Mouse (Mus musculus) frontal cortex, postnatal 14 days (tissue): ENCODE data around the gene Stkld1.
"Not testable (repeated sequence)": the region's sequence is repeated elsewhere in the genome, so short reads cannot be mapped to it uniquely, and the experiment has no call there.

Source experiments
- DNase-seq, 2 experiments: peaks; one replicate each; pipeline ENCODE4 v3.0.0; 2022; ENCODE audit warnings: low spot score in 2 of 2

Gene Stkld1

DNA sequence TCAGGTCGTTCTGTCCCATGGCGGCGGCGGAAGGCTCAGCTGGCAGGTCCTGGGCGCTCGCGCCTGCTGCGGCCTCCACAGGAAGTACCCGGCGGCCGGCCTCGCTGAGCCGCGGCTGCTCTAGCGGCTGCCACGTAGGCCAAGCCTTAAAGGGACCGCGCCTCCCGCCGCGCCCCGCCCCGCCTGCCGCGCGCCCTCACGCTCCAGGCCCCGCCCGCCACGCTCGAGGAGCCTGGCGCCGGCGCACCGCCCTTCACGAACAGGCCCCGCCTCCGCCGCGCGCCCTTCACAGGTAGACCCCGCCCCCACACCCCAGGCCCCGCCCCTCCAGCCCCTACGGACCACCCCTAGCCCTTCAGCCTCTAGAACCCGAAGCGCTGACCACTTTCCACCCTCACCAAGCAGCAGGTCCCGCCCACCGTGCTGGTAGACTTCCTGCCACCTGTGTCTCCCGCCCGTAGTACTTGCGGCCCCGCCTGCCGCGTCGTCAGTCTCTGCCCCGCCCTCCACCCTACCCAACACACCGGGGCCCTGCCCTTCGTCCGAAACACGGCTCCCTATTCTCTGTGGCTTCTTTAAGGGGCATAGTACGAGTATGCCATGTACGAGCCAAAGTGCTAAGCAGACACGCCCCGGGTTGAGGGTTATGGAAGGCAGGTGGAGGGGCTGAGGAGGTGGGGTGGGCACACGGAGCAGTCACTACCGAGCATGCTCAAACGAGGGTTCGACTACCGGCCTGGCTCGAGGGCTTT is at the start of gene Stkld1, which contains the start of gene Surf4:
Gene Stkld1 (plus strand): TSS at position 744 of the 752 bp plus-strand sequence.
Gene Surf4 (minus strand): TSS at position 625 of the 752 bp plus-strand sequence.
- peak; percentile 81 to 88 for DNase-seq

DNA sequence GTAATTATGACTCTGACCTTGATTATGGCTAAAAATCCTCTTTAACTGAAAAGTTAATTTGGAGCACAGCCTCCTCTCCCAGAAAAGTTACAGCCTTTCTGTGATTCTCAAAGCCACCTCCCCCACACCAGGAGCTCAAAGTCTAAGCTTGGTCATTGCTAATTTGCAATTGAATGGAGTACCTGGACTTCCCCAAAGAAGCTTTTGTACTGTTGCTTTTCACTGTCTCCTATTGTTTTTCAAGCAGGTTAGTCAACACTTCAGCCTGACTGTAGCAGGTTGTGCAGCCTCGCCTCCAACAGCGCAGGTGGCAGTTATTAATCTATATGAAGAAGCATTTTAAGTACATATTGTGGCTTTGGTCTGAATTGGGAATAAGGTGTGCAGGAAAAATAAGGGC is 48.3 kb upstream of the Stkld1 start:
- DNase-seq = not testable (repeated sequence)

DNA sequence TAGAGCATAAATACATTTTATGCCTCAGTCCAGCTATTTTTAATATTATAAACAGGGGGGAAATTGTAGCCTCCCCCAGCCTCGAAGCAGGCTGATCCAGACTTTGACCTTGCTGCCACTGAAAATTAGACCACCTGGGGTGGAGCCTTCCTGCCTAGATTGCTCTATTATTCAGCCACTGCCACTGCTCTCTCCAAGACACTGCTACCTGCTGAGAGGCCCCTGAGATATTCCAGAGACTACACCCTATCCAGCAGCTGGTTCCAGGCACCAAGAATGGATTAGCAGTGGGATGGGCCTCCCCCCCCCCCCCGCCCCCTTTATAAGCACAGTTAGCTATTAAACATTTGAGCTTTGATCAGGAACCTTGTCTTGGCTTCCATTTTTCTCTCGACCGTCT is 47.7 kb upstream of the Stkld1 start:
- DNase-seq = not testable (repeated sequence)

DNA sequence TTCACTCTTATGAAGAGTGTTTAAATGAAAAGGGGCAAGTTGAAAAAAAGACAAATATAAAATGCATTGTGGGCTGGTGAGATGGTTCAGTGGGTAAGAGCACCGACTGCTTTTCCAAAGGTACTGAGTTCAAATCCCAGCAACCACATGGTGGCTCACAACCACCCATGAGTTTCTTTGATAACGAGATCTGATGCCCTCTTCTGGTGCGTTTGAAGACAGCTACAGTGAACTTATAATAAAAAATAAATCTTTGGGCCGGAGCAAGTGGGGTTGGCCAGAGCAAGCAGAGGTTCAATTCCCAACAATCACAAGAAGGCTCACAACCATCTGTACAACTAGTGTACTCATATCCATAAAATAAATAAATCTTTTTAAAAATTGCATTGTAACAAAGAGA is 37.9 kb upstream of the Stkld1 start:
- no peak for DNase-seq

DNA sequence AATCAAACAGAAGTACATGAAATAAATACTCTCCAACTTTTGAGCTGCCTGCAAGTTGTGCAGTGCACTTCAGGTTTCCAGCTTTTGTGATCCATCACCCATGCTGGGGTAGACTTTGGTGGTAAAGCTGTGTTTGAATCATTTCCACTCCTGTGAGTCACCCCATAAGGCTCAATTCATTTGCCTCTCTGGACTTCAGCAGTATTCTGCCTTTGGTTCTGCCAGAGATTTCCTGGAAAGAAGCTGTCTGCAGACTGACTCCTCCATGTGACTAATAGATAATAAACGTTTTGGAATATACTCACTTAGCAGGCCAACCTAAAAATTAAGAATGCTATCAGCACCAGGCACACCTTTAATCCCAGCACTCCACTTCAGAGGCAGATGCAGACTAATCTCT is 33.1 kb upstream of the Stkld1 start:
- DNase-seq = no peak

DNA sequence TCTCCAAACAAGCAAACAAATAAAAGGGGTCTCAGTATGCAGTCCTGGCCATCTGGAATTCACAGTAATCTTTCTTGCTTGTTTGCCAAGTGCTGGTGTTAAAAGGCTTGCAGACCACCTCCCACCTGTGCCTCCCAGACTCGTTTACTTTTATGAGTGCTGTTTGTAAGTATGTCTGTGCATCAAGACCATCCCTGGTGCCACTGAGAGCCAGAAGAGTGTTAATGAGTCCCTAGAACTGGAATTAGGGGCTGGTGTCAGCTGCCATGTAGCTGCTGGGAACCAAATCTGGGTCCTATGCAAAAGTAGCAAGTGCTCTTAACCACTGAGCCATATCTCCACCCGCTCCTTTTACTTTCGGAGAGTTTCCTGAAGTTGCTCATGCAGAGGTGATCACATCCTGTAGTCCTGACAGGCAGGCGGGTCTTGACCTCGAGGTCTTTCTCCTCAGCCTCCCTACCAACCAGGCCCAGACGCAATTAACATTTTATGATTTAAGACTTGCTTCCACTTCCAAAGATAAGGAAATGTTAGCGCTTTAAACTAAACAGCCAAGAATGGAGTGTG is 31.9 kb upstream of the Stkld1 start:
- DNase-seq = no peak

DNA sequence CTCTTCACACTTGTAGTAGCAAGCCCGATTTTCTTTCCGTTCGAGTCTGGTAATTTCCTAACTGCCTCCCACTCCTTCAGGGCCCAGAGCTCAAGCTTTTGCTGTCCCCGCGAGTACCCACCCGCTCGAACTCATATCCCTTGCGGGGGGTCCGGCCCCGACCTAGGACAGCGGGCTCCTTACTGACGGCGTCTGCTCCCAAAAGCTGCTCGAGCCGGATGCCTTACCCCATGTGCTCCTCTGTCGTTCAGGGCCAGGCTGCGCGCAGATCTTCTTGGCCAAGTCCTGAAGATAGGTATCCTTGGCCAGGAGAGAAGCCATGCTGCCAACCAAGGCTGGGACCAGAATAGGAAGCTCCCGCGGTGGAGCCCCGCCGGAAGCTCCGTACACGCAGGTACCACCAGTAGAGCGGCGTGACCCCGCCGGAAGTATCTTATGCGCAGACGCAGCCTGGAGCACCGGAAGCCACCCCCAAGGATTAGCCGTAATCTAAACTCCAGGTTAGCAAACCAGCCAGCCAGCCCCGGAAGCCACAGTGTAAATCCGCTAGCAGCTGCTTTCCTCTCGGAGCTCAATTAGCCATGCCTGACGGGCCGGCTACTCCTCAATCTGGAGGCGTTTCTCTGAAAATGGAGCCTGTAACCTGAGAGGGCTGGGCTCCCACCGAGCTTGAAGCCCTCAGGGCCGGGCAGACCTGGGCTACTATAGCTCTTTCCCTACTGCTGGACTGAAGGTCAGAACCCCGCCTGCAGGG is 31.2 kb upstream of the Stkld1 start, which contains the start of gene Surf6:
Gene Surf6 (minus strand): TSS at position 413 of the 754 bp plus-strand sequence.
- DNase-seq = peak; percentile 93 to 94

DNA sequence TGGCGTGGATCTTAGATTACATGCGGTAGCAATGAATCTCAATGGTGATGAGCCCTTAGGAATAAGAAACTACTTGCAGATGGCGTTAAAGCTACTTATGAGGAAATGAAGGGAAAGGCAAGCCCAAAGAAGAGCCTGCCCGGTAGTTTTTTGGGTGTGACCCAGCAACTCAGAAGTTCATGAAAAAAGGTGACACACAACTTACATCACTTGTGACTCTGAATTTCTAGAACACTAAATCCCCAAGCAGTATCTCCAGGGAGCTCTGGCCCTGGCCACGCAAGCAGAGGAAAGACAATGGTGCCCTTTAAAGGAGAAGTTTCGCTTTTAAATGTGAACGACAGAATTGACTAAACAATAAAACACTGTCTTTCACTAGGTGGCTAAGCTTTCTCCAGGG is 30.5 kb upstream of the Stkld1 start:
- DNase-seq = no peak

DNA sequence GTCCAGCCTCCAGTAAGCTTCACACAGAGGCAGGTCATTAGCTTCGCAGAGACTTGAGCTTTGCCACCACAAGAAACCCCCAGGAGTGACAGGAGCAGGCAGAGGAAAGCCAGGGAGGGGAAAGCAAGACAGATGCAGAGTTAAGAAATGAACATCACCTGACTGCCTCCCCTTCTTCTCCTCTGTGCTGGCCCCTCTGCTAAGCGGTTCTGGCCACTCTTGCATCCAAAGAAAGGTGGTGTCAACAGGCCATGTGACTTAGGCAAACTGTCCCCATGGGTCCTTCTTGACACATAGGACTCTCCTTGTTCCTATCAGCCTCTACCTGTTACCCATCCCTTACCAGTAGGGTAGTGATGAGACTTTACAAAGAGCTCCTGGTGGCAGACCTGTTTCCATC is 27.9 kb upstream of the Stkld1 start:
- no peak for DNase-seq

DNA sequence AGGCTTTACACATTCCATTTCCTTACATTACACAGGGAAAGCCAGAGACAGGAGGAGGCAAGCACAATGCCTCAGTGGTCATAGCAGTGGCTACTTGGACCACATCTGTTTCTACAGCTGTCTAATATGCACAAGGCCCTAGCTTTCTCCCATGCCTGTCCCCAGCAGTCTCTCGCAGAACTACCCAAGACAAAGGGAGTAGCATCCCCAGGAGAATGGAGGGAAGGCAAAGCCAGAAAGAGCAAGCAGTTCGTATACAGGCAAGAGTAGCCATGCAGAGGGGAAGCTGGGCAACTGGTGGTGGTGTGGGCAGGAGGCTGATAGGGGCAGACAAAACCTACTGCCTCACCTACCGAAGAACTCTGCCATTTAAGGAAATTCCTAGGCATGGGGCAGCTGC is 27.4 kb upstream of the Stkld1 start:
- DNase-seq = no peak

DNA sequence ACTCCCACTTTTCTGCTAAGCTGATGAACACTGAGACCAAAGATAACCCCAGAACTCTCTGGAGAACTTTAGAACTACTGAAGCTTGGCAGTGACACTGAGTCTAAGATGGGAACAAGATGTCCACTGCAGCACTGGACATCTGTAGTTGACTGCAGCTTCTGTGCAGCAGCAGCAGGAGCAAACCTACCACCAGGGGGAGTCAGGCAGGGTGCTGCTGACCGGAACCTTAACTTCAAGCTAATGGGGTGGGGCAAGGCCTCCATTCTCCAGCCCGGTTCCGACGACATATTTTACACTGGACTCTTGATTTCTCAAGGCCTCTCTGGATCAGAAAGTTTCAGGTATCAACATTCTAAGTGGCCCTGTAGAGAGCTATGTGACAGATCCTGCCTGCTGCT is 26.7 kb upstream of the Stkld1 start:
- no peak for DNase-seq

DNA sequence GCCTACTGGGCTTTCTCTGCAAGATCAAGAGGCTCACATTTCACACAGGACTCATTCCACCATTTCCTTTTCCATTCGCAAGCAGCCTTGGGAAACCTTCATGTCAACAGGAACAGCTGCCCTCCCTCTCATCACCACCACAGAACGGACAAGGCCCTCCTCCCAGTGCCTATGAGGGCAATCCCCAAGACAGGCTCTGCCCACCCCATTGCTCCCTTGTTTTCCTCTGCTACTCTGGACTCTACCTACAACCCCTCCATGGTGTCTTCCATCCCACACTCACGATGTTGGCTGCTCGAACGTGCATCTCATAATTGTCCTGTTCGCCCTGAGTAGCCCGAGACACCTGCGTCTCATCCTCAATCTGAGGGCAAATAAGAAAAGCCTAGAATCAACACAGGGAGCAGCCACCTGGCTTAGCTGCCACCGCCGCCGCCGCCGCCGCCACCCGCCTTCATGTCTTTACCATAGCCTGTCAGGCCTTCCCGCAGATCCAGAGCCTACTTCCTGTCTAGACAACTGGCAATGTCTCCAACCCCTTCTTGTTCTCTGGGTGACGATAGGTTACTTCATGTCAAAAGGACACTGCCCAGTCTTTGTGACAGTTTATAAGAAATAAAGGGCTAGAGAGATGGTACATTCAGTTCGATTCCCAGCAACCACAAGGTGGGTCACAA is 25.0 kb upstream of the Stkld1 start:
- DNase-seq = no peak

DNA sequence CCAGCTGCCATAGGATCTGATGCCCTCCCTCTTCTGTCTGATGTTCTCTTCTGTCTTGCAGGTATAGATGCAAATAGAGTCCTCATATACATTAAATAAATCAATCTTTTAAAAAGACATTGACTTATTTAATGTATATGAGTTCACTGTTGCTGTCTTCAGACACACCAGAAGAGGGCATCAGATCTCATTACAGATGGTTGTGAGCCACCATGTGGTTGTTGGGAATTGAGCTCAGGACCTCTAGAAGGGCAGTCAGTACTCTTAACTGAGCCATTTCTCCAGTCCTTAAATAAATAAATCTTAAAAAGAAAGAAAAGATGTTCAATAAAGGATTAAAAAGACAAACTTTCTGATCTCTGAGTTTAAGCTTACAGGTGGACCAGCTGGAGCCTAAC is 24.5 kb upstream of the Stkld1 start:
- DNase-seq = no peak

DNA sequence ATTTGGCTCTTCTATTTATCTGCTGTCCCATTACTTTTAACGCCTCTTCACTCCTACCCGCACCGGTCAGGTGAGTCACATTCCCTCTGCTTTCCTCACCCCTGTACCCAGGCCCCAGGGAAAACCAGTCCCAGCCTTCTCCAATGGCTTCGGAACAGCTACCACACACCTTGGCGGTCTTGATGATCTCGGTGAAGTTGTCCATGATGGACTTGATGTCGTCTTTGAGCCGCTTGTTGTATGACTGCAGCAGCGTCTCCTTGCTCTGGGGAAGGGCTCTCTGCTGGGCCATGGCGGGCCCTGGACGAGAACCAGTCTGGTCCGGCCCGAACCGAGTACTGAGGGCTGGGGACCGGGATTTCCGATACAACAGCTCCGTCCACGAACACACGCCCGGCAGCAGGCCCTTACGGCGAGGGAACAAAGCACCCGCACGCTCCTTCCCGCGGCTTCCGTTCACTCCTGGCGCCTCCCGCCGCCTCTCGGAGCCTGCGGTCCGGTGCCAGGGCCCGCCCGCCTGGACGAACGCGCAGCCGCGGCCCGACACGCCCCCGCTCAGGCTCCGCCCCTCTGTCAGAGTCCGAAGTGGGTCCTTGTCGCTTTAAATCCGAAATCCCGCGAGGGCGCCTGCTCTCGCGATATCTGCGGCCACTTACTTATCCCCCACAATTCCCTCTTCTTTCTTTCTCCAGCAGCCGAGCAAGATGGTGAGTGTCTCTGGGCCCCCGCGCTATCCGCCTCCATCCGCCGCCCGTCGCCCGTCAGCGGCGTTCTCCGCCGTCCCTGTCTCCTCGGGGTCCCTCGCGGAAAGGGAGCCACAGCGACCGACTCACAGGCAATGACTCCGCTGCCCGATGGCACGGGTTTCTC is 23.5 kb upstream of the Stkld1 start, which contains the start of the genes Med22 and Rpl7a:
Gene Med22 (minus strand): TSS at position 554 of the 870 bp plus-strand sequence.
Gene Rpl7a (plus strand): TSS at position 641 of the 870 bp plus-strand sequence.
- DNase-seq = peak; percentile 98 to 100

DNA sequence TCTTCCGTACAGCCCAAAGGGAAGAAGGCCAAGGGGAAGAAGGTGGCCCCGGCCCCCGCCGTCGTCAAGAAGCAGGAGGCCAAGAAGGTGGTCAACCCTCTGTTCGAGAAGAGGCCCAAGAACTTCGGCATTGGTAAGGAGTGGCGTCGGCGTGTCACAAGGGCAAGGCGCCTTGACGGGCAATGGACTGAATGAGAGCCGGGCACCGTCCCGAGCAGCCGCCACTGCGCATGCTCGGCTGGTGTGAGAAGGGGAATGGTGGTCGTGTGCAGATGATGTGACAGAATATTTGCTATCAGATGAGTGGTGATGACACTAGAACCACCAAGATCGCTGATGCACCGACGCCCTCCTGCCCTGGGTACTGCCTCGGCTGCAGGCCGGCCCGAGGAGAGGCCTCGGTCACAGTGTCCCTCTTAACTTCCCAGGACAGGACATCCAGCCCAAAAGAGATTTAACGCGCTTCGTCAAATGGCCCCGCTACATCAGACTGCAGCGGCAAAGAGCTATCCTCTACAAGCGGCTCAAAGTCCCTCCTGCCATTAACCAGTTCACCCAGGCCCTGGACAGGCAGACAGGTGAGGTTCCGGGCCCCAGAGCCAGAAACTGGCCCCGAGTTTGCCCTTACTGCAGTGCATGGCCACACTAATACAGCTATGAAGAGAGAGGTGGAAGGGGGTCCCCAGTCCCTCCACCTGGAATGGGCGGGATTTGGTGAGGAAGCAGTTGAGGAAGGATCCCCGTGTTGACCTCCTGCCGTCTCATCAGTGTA is 22.7 kb upstream of the Stkld1 start:
- DNase-seq = peak; percentile 52 to 59

DNA sequence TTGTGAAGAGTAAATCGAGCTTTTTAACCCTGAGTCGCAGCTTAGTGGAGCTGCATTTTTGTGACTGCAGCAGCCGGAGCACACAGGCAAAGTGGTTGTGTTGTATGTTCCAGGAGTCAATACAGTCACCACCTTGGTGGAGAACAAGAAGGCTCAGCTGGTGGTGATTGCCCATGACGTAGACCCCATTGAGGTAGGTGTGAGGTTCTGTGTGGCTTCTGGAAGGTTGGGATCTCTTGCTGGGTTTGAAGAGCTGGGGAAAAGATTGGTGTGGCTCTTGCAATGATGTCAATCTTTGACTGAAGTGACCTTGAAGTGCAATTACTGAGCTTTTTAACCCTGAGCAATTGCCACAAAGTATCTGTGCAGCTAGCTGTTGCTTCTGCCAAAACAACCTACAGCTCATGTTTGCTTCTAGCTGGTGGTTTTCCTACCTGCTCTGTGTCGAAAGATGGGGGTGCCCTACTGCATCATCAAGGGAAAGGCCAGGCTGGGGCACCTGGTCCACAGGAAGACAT is 21.5 kb upstream of the Stkld1 start:
- DNase-seq = no peak

DNA sequence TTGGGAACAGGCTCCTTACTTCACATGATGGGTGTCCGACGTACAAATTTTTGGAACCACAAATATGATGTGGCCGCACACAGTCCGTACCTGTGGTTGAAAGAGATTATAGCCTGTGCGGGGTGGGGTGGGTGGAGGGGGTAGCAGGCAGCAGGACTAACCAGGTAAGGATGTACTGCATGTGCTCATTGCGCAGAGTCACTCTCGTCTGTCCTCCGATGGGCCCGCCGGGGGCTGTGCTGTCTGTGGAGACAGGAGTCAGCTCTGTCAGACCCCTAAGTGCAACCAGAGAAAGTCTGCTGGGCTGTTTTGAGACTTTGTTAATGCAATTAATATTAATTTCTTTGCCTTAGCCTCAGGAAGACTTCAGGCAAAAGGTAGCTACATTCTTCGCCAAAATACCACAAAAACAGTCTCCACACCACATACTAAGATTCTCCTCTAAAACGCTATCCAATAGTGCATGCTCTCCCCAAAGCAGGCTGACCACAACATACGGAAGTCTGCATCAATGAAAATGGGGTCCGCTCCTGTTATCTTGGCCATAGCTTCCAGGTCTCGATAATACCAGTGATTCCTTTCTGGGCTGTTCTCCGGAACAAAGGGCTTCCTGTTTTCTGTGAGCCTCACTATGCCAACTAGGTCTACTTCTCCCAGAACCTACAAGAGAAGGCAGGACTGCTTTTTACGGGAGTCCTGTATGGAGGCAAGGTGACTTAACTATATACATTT is 20.3 kb upstream of the Stkld1 start:
- DNase-seq = no peak

DNA sequence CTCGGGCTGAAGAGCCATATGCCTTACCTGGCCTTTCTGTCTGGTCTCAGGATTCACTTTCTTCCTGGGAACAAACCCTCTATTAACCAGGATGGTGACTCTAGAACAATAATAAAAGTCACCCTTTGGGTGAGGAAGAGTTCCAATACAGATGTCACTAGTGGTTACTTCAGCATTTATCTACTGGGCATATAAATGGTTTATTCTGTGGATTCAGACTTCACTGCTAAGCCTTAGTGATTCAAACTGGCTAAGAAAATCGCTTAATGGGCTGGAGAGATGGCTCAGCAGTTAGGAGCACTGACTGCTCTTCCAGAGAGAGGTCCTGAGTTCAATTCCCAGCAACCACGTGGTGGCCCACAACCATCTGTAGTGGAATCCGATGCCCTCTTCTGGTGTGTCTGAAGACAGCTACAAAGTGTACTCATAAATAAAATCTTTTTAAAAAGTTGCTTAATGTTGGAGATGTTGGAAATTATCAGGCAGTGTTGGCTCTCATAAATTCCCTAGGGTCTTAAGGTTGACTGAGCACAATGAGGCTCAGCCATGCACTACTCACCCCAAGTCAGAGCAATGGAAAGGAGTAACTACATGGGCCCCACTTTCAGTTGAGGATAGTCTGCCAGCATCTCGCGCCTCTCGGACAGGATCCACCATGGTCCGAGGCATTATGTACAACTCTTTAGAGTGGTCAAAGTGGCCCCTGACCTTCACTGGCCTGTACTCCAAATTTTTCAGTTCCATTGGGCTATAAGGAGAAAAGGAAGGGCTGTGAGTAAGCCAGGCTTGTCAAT is 19.5 kb upstream of the Stkld1 start:
- DNase-seq = no peak
